Mouse (Mus musculus): ENCODE results near the gene Slc44a5. TPM values are rescaled to one million over a fixed set of nuclear protein-coding genes. Genes with fewer than 3 reads are reported as not detected.
A peak's percentile ranks its signal among the peaks of the same experiment; 100 is the strongest.
"Not testable (repeated sequence)": the region's sequence is repeated elsewhere in the genome, so short reads cannot be mapped to it uniquely, and the experiment has no call there.

Slc44a5 gene
- polyA plus RNA-seq, 1 experiment from 2014 or later: 2.3 TPM

DNA sequence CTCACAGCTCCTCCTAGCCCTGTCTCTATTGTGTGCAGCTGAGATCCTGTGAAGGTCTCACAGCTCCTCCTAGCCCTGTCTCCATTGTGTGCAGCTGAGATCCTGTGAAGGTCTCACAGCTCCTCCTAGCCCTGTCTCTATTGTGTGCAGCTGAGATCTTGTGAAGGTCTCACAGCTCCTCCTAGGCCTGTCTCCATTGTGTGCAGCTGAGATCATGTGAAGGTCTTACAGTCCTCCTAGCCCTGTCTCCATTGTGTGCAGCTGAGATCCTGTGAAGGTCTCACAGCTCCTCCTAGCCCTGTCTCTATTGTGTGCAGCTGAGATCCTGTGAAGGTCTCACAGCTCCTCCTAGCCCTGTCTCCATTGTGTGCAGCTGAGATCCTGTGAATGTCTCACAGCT is 98.8 kb downstream of the Slc44a5 start:
- H3K9ac ChIP-seq; H3K27ac ChIP-seq (replicated peaks); H3K4me3 ChIP-seq (replicated peaks); H3K4me2 ChIP-seq (replicated peaks); H3K27me3 ChIP-seq; ATAC-seq (ENCODE audit: insufficient number of reproducible peaks, low FRiP score, low TSS enrichment, low read depth); H3K36me3 ChIP-seq; H3K9me3 ChIP-seq (replicated peaks); H3K4me1 ChIP-seq: not testable (repeated sequence)

DNA sequence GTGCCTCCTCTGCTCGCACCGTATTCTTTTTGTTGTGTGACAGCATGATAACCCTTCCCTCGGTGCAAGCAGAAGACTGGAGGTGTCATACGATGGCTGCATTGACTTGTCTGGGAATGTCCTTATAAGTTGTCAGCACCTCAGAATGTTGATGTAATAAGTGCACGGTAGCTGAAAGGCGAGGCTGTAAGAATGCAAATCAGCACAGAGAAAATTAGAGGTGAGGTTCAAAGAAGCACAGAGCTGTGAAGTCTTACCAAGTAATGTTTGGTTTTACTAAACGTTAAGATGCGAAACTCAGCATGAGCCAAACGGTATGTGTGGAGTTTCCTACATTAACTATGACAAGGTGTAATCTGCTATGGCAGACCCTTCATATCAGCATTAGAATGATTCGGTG is 102.5 kb downstream of the Slc44a5 start:
- Histone ChIP-seq H3K9ac (no peak overlapping the region), H3K27me3 (peaks cover under 1% of the 10 kb centered on the region; the same call in 1 of the 2 replicates), H3K4me3 (replicated peaks) (no peak overlapping the region), H3K27ac (replicated peaks) (no peak overlapping the region), H3K4me1 (no peaks in the 10 kb centered on the region), H3K4me2 (replicated peaks) (no peak overlapping the region), H3K9me3 (replicated peaks) (no peaks in the 10 kb centered on the region), H3K36me3 (no peaks in the 10 kb centered on the region)
- ATAC-seq (ENCODE audit: insufficient number of reproducible peaks, low FRiP score, low TSS enrichment, low read depth): no peak
- WGBS: 71% methylated on average over 10 of the region's 10 CpGs

DNA sequence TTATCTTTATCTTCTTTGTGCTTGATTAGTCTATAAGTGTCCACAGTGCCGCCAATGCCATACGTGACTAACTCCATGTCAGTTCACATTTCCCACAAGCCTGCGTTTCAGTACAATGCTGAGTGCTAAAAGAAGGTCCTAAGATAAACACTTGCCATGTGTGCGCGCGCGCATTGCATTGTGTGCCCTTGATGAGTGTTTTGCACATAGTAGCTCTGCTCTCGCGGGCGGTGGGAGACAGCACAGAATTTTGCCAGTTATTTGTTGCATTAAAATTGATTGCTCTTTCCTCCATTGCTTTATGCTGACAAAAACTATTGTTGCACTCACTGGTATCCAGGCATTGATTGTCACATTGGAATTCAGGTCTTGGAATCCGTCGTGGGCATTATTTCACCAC is 108.5 kb downstream of the Slc44a5 start:
- no peak overlapping the region for H3K4me3 ChIP-seq (replicated peaks)
- peaks cover 2% of the 10 kb centered on the region; the same call in 1 of the 2 replicates for H3K27me3 ChIP-seq
- no peak overlapping the region for H3K4me2 ChIP-seq (replicated peaks)
- no peaks in the 10 kb centered on the region for H3K4me1 ChIP-seq
- H3K27ac ChIP-seq (replicated peaks): no peak overlapping the region
- no peaks in the 10 kb centered on the region for H3K9me3 ChIP-seq (replicated peaks)
- ATAC-seq (ENCODE audit: insufficient number of reproducible peaks, low FRiP score, low TSS enrichment, low read depth): no peak
- 79% methylated on average over 12 of the region's 12 CpGs for WGBS
- H3K36me3 ChIP-seq: no peaks in the 10 kb centered on the region
- H3K9ac ChIP-seq: no peak overlapping the region

GRCm38 (mm10) chr3:154082241-154082640 is 109.0 kb downstream of the Slc44a5 start:
- H3K36me3 ChIP-seq: no peaks in the 10 kb centered on the region
- H3K27me3 ChIP-seq: peaks cover 2% of the 10 kb centered on the region; the same call in 1 of the 2 replicates
- no peak overlapping the region for H3K4me2 ChIP-seq (replicated peaks)
- H3K27ac ChIP-seq (replicated peaks): no peak overlapping the region
- ATAC-seq (ENCODE audit: insufficient number of reproducible peaks, low FRiP score, low TSS enrichment, low read depth): no peak
- WGBS: 39% methylated on average over 9 of the region's 9 CpGs
- H3K4me3 ChIP-seq (replicated peaks): no peak overlapping the region
- no peak overlapping the region for H3K9ac ChIP-seq
- no peaks in the 10 kb centered on the region for H3K9me3 ChIP-seq (replicated peaks)
- H3K4me1 ChIP-seq: no peaks in the 10 kb centered on the region

GRCm38 (mm10) chr3:154082961-154083360 is 109.7 kb downstream of the Slc44a5 start:
- peaks cover 2% of the 10 kb centered on the region; the same call in 1 of the 2 replicates for H3K27me3 ChIP-seq
- no peaks in the 10 kb centered on the region for H3K4me1 ChIP-seq
- WGBS: 71% methylated on average over 7 of the region's 7 CpGs
- ATAC-seq (ENCODE audit: insufficient number of reproducible peaks, low FRiP score, low TSS enrichment, low read depth): no peak
- no peak overlapping the region for H3K4me3 ChIP-seq (replicated peaks)
- H3K9ac ChIP-seq: no peak overlapping the region
- H3K9me3 ChIP-seq (replicated peaks): no peaks in the 10 kb centered on the region
- H3K4me2 ChIP-seq (replicated peaks): no peak overlapping the region
- no peak overlapping the region for H3K27ac ChIP-seq (replicated peaks)
- H3K36me3 ChIP-seq: no peaks in the 10 kb centered on the region

- Histone ChIP-seq H3K9me3 (replicated peaks) (no peaks in the 10 kb centered on the region), H3K4me3 (replicated peaks) (no peak overlapping the region), H3K4me1 (no peaks in the 10 kb centered on the region), H3K27ac (replicated peaks) (no peak overlapping the region), H3K9ac (no peak overlapping the region), H3K27me3 (no peaks in the 10 kb centered on the region), H3K36me3 (no peaks in the 10 kb centered on the region), H3K4me2 (replicated peaks) (no peak overlapping the region)
- WGBS: 72% methylated on average over 5 of the region's 5 CpGs
- no peak for ATAC-seq (ENCODE audit: insufficient number of reproducible peaks, low FRiP score, low TSS enrichment, low read depth)
Measured at GRCm38 (mm10) chr3:154089996-154090395, 116.8 kb downstream of the Slc44a5 start.

DNA sequence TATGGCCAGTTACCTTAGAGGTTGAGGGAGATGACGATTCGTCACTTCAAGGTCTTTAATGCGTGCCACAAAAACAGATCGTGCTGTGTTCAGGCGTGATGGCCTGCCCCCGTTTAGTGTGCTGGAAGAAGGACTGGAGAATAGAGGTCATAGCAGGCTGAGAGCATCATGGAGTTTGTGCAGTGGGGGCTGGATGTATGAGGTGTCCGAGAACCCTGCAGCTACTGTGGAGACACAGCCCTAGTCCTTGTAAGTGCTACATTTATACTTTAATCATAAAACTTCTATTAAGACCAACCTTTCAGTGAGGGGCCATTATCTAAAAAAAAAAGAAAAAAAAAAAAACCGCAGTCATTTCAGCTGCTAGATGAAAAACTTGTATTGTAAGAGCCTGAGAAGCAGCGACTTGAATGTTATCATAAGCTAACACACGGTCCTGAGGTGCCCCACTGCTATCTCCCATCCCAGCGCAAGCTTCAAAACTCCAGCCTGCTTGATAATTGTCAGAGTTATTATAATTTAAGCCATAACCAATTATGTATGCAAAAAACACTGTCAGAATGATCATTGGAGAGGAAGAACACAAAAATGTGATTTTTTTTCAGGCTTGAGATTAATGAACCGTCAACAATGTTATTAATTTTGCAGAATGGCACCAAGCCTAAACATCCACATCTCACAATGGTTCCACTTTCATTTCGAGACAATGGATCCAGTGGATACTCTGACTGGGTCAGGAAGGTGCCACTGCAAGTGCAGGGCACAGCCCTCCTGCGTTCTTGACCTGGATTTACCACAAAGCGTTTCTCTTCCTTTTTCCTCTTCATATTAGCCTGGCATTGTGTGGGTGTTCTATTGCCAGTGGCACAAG is 118.5 kb downstream of the Slc44a5 start:
- Histone ChIP-seq H3K4me2 (replicated peaks) (no peak overlapping the region), H3K9ac (no peak overlapping the region), H3K4me1 (no peaks in the 10 kb centered on the region), H3K27ac (replicated peaks) (no peak overlapping the region), H3K9me3 (replicated peaks) (no peaks in the 10 kb centered on the region), H3K4me3 (replicated peaks) (no peak overlapping the region), H3K36me3 (no peaks in the 10 kb centered on the region), H3K27me3 (no peaks in the 10 kb centered on the region)
- no peak for ATAC-seq (ENCODE audit: insufficient number of reproducible peaks, low FRiP score, low TSS enrichment, low read depth)
- WGBS: 80% methylated on average over 15 of the region's 15 CpGs

GRCm38 (mm10) chr3:154092466-154092865 is 119.2 kb downstream of the Slc44a5 start:
- no peaks in the 10 kb centered on the region for H3K27me3 ChIP-seq
- no peak overlapping the region for H3K4me3 ChIP-seq (replicated peaks)
- H3K9ac ChIP-seq: no peak overlapping the region
- no peaks in the 10 kb centered on the region for H3K36me3 ChIP-seq
- H3K4me2 ChIP-seq (replicated peaks): no peak overlapping the region
- 41% methylated on average over 7 of the region's 7 CpGs for WGBS
- H3K27ac ChIP-seq (replicated peaks): no peak overlapping the region
- H3K4me1 ChIP-seq: no peaks in the 10 kb centered on the region
- no peaks in the 10 kb centered on the region for H3K9me3 ChIP-seq (replicated peaks)
- ATAC-seq (ENCODE audit: insufficient number of reproducible peaks, low FRiP score, low TSS enrichment, low read depth): peak; percentile 47; the same call in 1 of the 2 replicates

DNA sequence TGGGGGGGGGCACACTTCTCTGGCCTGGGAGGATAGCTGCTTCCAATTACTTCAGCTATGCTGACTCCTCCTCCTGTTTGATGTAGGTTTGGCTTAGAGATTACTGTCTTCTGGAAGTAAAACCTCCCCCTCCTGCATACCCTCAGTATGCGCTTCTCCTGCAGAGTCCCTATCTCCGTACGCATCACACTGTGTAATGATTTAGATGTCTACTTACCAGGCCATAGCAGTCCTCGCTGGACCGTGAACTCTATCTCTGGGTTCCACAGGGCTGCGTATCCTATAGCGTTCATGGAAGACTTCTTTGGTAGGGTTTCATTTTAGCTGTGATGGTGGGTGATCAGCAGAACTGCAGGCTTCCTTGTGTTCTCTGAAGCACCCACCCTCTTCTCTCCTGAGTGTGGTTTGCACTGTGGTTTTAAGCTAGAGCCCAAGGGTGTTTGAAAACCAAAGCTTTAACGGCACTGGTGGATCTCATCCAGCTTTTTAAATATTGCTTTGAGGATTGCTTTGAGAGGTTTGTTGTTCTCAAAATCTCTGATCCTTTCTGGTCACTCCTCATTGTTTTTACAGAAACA is 120.6 kb downstream of the Slc44a5 start:
- H3K36me3 ChIP-seq: no peaks in the 10 kb centered on the region
- H3K27me3 ChIP-seq: no peaks in the 10 kb centered on the region
- H3K4me2 ChIP-seq (replicated peaks): no peak overlapping the region
- H3K27ac ChIP-seq (replicated peaks): no peak overlapping the region; the same call in 1 of the 2 replicates
- H3K4me3 ChIP-seq (replicated peaks): no peak overlapping the region
- H3K9ac ChIP-seq: no peak overlapping the region
- ATAC-seq (ENCODE audit: insufficient number of reproducible peaks, low FRiP score, low TSS enrichment, low read depth): no peak
- H3K4me1 ChIP-seq: no peaks in the 10 kb centered on the region
- 49% methylated on average over 8 of the region's 8 CpGs for WGBS
- no peaks in the 10 kb centered on the region for H3K9me3 ChIP-seq (replicated peaks)

DNA sequence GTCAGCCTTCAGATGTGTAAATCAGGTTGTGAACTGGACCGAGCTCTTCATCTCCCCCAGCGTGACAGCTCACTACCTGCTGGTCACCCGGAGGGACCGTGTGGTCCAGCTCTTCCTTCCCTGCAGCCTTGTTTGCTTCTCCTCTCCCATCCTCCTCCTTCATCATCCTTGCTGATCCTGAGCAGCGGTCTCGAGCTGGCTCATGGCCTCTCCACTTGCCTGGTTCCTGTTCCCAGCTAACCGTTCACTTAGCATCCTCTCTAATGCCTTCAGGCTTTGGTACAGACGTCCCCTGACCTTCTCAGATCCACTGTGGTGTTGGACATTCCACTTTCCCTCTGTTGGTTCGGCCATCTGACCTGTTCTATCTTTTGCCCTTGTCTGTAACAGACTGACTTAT is 128.4 kb downstream of the Slc44a5 start:
- Histone ChIP-seq H3K9me3 (replicated peaks) (no peaks in the 10 kb centered on the region), H3K27me3 (no peaks in the 10 kb centered on the region), H3K4me3 (replicated peaks) (no peak overlapping the region), H3K27ac (replicated peaks) (no peak overlapping the region), H3K4me2 (replicated peaks) (no peak overlapping the region), H3K36me3 (no peaks in the 10 kb centered on the region), H3K4me1 (no peaks in the 10 kb centered on the region), H3K9ac (no peak overlapping the region)
- 77% methylated on average over 9 of the region's 9 CpGs for WGBS
- ATAC-seq (ENCODE audit: insufficient number of reproducible peaks, low FRiP score, low TSS enrichment, low read depth): no peak

- no peak overlapping the region for H3K9ac ChIP-seq
- ATAC-seq (ENCODE audit: insufficient number of reproducible peaks, low FRiP score, low TSS enrichment, low read depth): no peak
- H3K4me3 ChIP-seq (replicated peaks): no peak overlapping the region
- 65% methylated on average over 5 of the region's 5 CpGs for WGBS
- H3K9me3 ChIP-seq (replicated peaks): no peaks in the 10 kb centered on the region
- no peaks in the 10 kb centered on the region for H3K27me3 ChIP-seq
- H3K4me1 ChIP-seq: no peaks in the 10 kb centered on the region
- H3K36me3 ChIP-seq: no peaks in the 10 kb centered on the region
- no peak overlapping the region for H3K27ac ChIP-seq (replicated peaks)
- H3K4me2 ChIP-seq (replicated peaks): no peak overlapping the region
Measured at GRCm38 (mm10) chr3:154110528-154110927, 137.3 kb downstream of the Slc44a5 start.

Measured in embryonic facial prominence, embryonic 15.5 days (tissue).